Mouse (Mus musculus) heart, postnatal 0 days (tissue): ENCODE measurements around the gene Fbxw9. TPM values are rescaled to one million over a fixed set of nuclear protein-coding genes. Genes with fewer than 3 reads are reported as not detected.
A peak's percentile ranks its signal among the peaks of the same experiment; 100 is the strongest.

Source experiments
- ATAC-seq: fragments of 200-750 bp; cut with Nextera tagmentation; 2 replicates; pipeline ENCODE4 v1.8.0; 2017; ENCODE audit warnings: low read depth, moderate number of reproducible peaks, moderate library complexity; ENCODE audit not compliant: insufficient read depth
- DNase-seq: peaks from one replicate; pipeline ENCODE4 v3.0.0-alpha.2; 2016; ENCODE audit warnings: low spot score
- H3K27ac ChIP-seq: fragments of 300-500 bp; sonication (generic); 2 replicates; pipeline ENCODE4 v1.5.1; 2014; ENCODE audit warnings: low read depth, mild to moderate bottlenecking
- H3K27me3 ChIP-seq: fragments of 300-500 bp; sonication (generic); 2 replicates; pipeline ENCODE4 v1.6.1; 2014; ENCODE audit warnings: low read length, mixed read lengths; ENCODE audit not compliant: control insufficient read depth, insufficient read depth
- H3K36me3 ChIP-seq: fragments of 300-500 bp; sonication (generic); replicated peaks from 2 replicates; pipeline ENCODE4 v1.6.1; 2014; ENCODE audit warnings: low read length, mixed read lengths; ENCODE audit not compliant: control insufficient read depth, insufficient read depth
- H3K4me1 ChIP-seq: fragments of 300-500 bp; sonication (generic); 2 replicates; pipeline ENCODE4 v1.6.1; 2014; ENCODE audit warnings: antibody characterized with exemption; ENCODE audit not compliant: control insufficient read depth, insufficient read depth
- H3K4me2 ChIP-seq: fragments of 300-500 bp; sonication (generic); 2 replicates; pipeline ENCODE4 v1.6.1; 2014; ENCODE audit warnings: low read depth, mild to moderate bottlenecking, low read length, moderate library complexity
- H3K4me3 ChIP-seq: fragments of 300-500 bp; sonication (generic); 2 replicates; pipeline ENCODE4 v1.5.1; 2014; ENCODE audit warnings: low read depth, low read length
- H3K9ac ChIP-seq: fragments of 300-500 bp; sonication (generic); replicated peaks from 2 replicates; pipeline ENCODE4 v1.6.1; 2014; ENCODE audit warnings: low read depth, low read length, mixed read lengths
- H3K9me3 ChIP-seq: fragments of 300-500 bp; sonication (generic); replicated peaks from 2 replicates; pipeline ENCODE4 v1.6.1; 2016; ENCODE audit warnings: low read length; ENCODE audit not compliant: control insufficient read depth
- CTCF ChIP-seq: IDR thresholded peaks from 2 replicates; pipeline ENCODE4 v1.5.1; 2016; ENCODE audit warnings: antibody characterized with exemption, control low read depth, low read depth
- EP300 ChIP-seq: IDR thresholded peaks from 2 replicates; pipeline ENCODE4 v1.6.1; 2016; ENCODE audit warnings: antibody characterized with exemption, low read depth
- WGBS: fragments of 180-500 bp; shearing (Covaris S2); extraction: QIAGEN DNeasy Blood & Tissue Kit; methylation state at CpG from one replicate; pipeline ENCODE4 v1.1.7; 2014; 5-methylcytosine and 5-hydroxymethylcytosine counted together
- polyA plus RNA-seq: library from polyadenylated mRNA; unstranded; fragments of >200 nt; fragmentation: Nextera tagmentation; extraction: Ambion mirVana; gene quantifications from 2 replicates; pipeline ENCODE4 v1.2.1, GENCODE M21; 2015
- total RNA-seq: library from RNA; depleted of rRNA; stranded (reverse); fragments of >200 nt; gene quantifications from 2 replicates; pipeline ENCODE4 v1.2.3, GENCODE M21; 2014; ENCODE audit warnings: low replicate concordance

Gene Fbxw9
- total and polyA plus RNA-seq, 2 experiments from 2014 or later: 16.5 to 32.6 TPM

DNA sequence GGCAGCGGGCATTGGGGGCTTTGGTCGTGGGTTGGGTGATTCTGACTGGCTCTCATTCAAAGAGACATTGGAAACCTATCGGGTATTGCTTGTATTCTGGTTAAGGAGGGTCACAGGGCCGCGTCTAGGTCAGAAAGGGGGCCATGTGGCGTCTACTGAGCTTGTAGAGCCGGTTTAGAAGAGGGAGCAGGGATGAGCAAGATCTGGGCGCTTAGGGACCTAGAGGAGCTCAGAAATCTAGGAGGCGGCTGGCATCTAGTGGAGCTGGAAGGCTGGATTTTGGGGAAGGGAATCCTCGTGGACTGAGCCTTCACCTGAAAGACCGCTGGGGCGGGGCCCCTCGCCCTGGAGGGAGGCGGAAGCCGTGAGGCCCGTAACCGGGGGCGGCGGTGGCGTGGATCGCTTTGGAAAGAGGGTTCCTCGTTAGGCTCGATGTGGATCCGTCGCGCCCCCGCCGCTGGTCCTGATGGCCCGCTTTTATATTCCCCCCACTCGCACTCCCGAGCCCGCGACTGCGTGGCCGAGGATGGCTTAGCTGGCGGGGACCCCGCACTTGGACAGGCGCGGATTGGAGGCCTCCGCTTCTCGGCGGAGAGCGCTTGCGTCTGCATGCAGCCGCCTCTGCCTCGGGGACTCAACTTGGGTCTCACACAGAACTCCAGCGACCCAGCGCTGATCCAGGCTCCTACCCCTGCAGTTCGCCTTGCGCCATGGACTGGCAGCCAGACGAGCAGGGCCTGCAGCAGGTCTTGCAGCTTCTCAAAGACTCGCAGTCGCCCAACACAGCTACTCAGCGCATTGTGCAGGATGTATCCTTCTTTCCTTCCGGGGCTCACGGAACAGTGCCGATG is 21.9 kb upstream of the Fbxw9 start:
- Histone ChIP-seq H3K4me3 (peak overlapping the region; percentile 76), H3K36me3 (peaks cover 21% of the 10 kb centered on the region), H3K4me1 (peaks cover 14% of the 10 kb centered on the region), H3K9me3 (no peaks in the 10 kb centered on the region), H3K9ac (peak overlapping the region; percentile 94), H3K27ac (peak overlapping the region; percentile 96), H3K27me3 (no peaks in the 10 kb centered on the region), H3K4me2 (peak overlapping the region; percentile 97)
- TF ChIP-seq CTCF: no peak
- TF ChIP-seq EP300: no peak
- DNase-seq (no peak), ATAC-seq (0 out of 2 replicates have a peak, but pooled peaks have one; percentile 2)
- WGBS: under 1% methylated on average over 54 of the region's 57 CpGs

- Histone ChIP-seq H3K27ac (no peak overlapping the region), H3K9ac (no peak overlapping the region), H3K4me2 (no peak overlapping the region), H3K9me3 (no peaks in the 10 kb centered on the region), H3K4me3 (no peak overlapping the region), H3K36me3 (peaks cover 77% of the 10 kb centered on the region), H3K4me1 (peaks cover 3% of the 10 kb centered on the region; the same call in 1 of the 2 replicates), H3K27me3 (no peaks in the 10 kb centered on the region)
- DNase-seq (no peak), ATAC-seq (no peak)
- TF ChIP-seq CTCF (no peak), EP300 (no peak)
- 92% methylated on average over 6 of the region's 6 CpGs for WGBS
Observed at GRCm38 (mm10) chr8:85043619-85044018, 16.2 kb upstream of the Fbxw9 start.

- ATAC-seq (no peak), DNase-seq (no peak)
- Histone ChIP-seq H3K9me3 (no peaks in the 10 kb centered on the region), H3K9ac (no peak overlapping the region), H3K36me3 (peaks cover 41% of the 10 kb centered on the region), H3K4me2 (no peak overlapping the region), H3K27ac (no peak overlapping the region), H3K4me3 (no peak overlapping the region), H3K4me1 (no peaks in the 10 kb centered on the region), H3K27me3 (no peaks in the 10 kb centered on the region)
- 82% methylated on average over 7 of the region's 7 CpGs for WGBS
- no peak for TF ChIP-seq EP300
- TF ChIP-seq CTCF: no peak
Observed at GRCm38 (mm10) chr8:85057367-85057766, 2.5 kb upstream of the Fbxw9 start.

DNA sequence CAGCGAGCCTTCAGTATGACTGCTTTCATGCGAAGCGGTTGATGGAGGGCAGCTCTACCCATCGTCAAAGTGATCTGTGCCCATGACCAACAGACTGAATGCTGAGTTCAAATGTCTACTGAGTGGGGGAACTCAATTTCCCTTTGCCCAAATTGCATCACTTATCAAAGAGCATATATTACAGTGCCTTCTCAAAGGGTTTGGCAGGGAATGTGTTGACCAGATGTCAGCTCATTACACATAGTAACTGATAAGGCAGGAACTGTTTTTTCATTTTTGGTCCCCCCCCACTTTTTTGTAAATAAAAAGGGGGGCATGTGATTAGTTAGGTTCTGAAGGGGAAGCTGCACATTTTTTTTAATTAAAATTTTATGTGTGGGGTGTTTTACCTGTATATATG is 2.7 kb downstream of the Fbxw9 start:
- WGBS: 95% methylated on average over 4 of the region's 4 CpGs
- no peak for TF ChIP-seq EP300
- TF ChIP-seq CTCF: no peak
- no peak overlapping the region for H3K9ac ChIP-seq
- no peak overlapping the region for H3K27ac ChIP-seq
- no peaks in the 10 kb centered on the region for H3K36me3 ChIP-seq
- DNase-seq (no peak), ATAC-seq (no peak)
- no peaks in the 10 kb centered on the region for H3K9me3 ChIP-seq
- no peaks in the 10 kb centered on the region for H3K4me1 ChIP-seq
- no peak overlapping the region for H3K4me2 ChIP-seq
- no peak overlapping the region for H3K4me3 ChIP-seq
- H3K27me3 ChIP-seq: no peaks in the 10 kb centered on the region

DNA sequence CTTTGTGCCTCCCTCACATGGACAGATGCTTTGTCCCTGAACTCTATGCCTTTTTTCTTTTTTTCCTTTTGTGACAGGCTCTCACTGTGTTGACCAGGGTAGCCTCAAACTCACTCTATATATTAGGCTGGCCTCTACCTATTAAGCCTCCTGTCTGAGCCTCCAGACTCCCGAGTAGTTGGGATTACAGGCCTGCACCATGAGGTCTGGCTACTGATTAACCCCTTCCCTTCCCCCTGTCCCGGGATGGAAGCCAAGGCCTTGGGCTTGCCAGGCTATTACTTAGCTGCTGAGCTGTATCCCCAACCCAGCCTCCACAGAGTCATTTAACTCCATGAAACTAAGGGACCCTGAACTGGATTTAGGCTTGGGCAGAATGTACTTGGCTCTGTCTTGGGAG is 5.4 kb downstream of the Fbxw9 start:
- no peak overlapping the region for H3K4me2 ChIP-seq
- DNase-seq (no peak), ATAC-seq (no peak)
- no peak for TF ChIP-seq EP300
- no peak for TF ChIP-seq CTCF
- no peaks in the 10 kb centered on the region for H3K9me3 ChIP-seq
- H3K9ac ChIP-seq: no peak overlapping the region
- no peaks in the 10 kb centered on the region for H3K36me3 ChIP-seq
- no peak overlapping the region for H3K4me3 ChIP-seq
- no peaks in the 10 kb centered on the region for H3K27me3 ChIP-seq
- 34% methylated on average over 2 of the region's 2 CpGs for WGBS
- no peaks in the 10 kb centered on the region for H3K4me1 ChIP-seq
- H3K27ac ChIP-seq: no peak overlapping the region

- H3K9me3 ChIP-seq: no peaks in the 10 kb centered on the region
- ATAC-seq (no peak), DNase-seq (no peak)
- H3K4me1 ChIP-seq: peaks cover 6% of the 10 kb centered on the region; the same call in 1 of the 2 replicates
- H3K36me3 ChIP-seq: no peaks in the 10 kb centered on the region
- H3K27me3 ChIP-seq: no peaks in the 10 kb centered on the region
- H3K4me3 ChIP-seq: no peak overlapping the region
- TF ChIP-seq EP300 (no peak), CTCF (no peak)
- H3K9ac ChIP-seq: no peak overlapping the region
- no peak overlapping the region for H3K27ac ChIP-seq
- no peak overlapping the region for H3K4me2 ChIP-seq
- 91% methylated on average over 2 of the region's 2 CpGs for WGBS
Observed at GRCm38 (mm10) chr8:85067155-85067554, 7.3 kb downstream of the Fbxw9 start.
